Comparison of ENCODE assay signal across 9 mouse cellular contexts in genomic region chr1:138385156-138385841, GRCm38 (mm10).
A peak's percentile ranks its signal among the peaks of the same experiment; 100 is the strongest.
DNase-seq lines count a peak whose midpoint lies in the region; ATAC-seq and TF ChIP-seq lines count a peak whose summit lies in the region.
"Had no signal": no experiment of that assay in that cellular context is flagged by ENCODE, and none has a peak within 500 bp of the region (broad histone marks: within the 10 kb centered on the region; RNA-seq: fewer than 3 reads in every experiment).

No protein-coding gene starts in this region.

- TF ChIP-seq POLR2A in cerebellum, adult 2 months (IDR thresholded peaks at IDR 0.05; ENCODE audit: borderline replicate concordance, insufficient read depth, low read length) = no peak

- peak; percentile 88 for ATAC-seq in forebrain, embryonic 12.5 days (ENCODE audit: low FRiP score)
- ATAC-seq in limb, embryonic 15.5 days (ENCODE audit: insufficient number of reproducible peaks, low FRiP score, low TSS enrichment, low read depth) = no peak

- H3K4me2 ChIP-seq in forebrain, embryonic 12.5 days = peak overlapping the region; percentile 30
- H3K4me2 ChIP-seq in limb, embryonic 15.5 days = peak overlapping the region; percentile 27

- no peaks in the 10 kb centered on the region for H3K36me3 ChIP-seq in forebrain, embryonic 12.5 days (replicated peaks)
- no peaks in the 10 kb centered on the region for H3K36me3 ChIP-seq in limb, embryonic 15.5 days

- H3K4me3 ChIP-seq in forebrain, embryonic 12.5 days (replicated peaks) = no peak overlapping the region
- H3K4me3 ChIP-seq in limb, embryonic 15.5 days = peak overlapping the region; percentile 15; the same call in 1 of the 2 replicates
- no peak overlapping the region for H3K4me3 ChIP-seq in cerebellum, adult 2 months (replicated peaks; ENCODE audit: insufficient read depth, low read depth, low read length)

- DNase-seq in cerebellum, postnatal 14 days = peak; percentile 9 to 27
- no peak for DNase-seq in cerebellum, postnatal 25 days
- peak; percentile 14 for DNase-seq in 416B (ENCODE audit: low read depth)
- no peak for DNase-seq in cerebellum, adult 2 months
- DNase-seq in spleen, postnatal 14 days (ENCODE audit: low spot score in 2 of 2) = no peak
- DNase-seq in layer of hippocampus, adult 9-11 months = no peak
- DNase-seq: cerebellum, adult 18-20 months had no signal

- peak overlapping the region; percentile 71 for H3K27ac ChIP-seq in forebrain, embryonic 12.5 days
- no peak overlapping the region for H3K27ac ChIP-seq in limb, embryonic 15.5 days
- H3K27ac ChIP-seq in cerebellum, adult 2 months (ENCODE audit: insufficient read depth, low read length) = no peak overlapping the region

- peaks cover 16% of the 10 kb centered on the region for H3K4me1 ChIP-seq in forebrain, embryonic 12.5 days
- peaks cover 9% of the 10 kb centered on the region for H3K4me1 ChIP-seq in limb, embryonic 15.5 days
- H3K4me1 ChIP-seq in cerebellum, adult 2 months (ENCODE audit: control insufficient read depth, insufficient read depth, low read length) = no peaks in the 10 kb centered on the region

- no peak for TF ChIP-seq CTCF in cerebellum, adult 2 months (IDR thresholded peaks at IDR 0.05; ENCODE audit: borderline replicate concordance, insufficient read depth, low read depth, low read length)

- H3K27me3 ChIP-seq in forebrain, embryonic 12.5 days = no peaks in the 10 kb centered on the region
- 0 out of 2 replicates have a peak, but pooled peaks cover 3% of the 10 kb centered on the region for H3K27me3 ChIP-seq in limb, embryonic 15.5 days
- peaks cover 3% of the 10 kb centered on the region; the same call in 1 of the 2 replicates for H3K27me3 ChIP-seq in cerebellum, adult 2 months (ENCODE audit: control insufficient read depth, insufficient read depth, low read length)

- no peaks in the 10 kb centered on the region for H3K9me3 ChIP-seq in forebrain, embryonic 12.5 days
- H3K9me3 ChIP-seq in limb, embryonic 15.5 days = no peaks in the 10 kb centered on the region

- 28% methylated on average over 19 of the region's 19 CpGs for WGBS in forebrain, embryonic 12.5 days
- WGBS in limb, embryonic 15.5 days = 3% methylated on average over 19 of the region's 19 CpGs
- WGBS in cerebellum, adult 2 months = 32% methylated on average over 19 of the region's 19 CpGs

- no peak overlapping the region for H3K9ac ChIP-seq in forebrain, embryonic 12.5 days
- 0 out of 2 replicates have a peak overlapping the region, but pooled peaks have one; percentile 10 for H3K9ac ChIP-seq in limb, embryonic 15.5 days

Comparison
In these comparisons a context has a peak if more than half of its experiments do, and no peak if none do; other contexts are left out.
1. DNase-seq: peak in cerebellum, postnatal 14 days (2 of 2) and 416B (single experiment); none in cerebellum, postnatal 25 days (0 of 2), cerebellum, adult 2 months (0 of 2), spleen, postnatal 14 days (0 of 2) and layer of hippocampus, adult 9-11 months (single experiment).